Mouse (Mus musculus) fibroblast of lung, adult 2 months (primary cell): ENCODE data around the gene Glis1.

Experiments
- DNase-seq: peaks from one replicate; pipeline ENCODE4 v3.0.0-alpha.2; 2011; ENCODE audit warnings: low read depth

Glis1 gene

GRCm38 (mm10) chr4:107453141-107453984, 19.0 kb downstream of the Glis1 start:
- peak; percentile 73 for DNase-seq

- DNase-seq, result peak; percentile 92
These were observed 23.2 kb downstream of the Glis1 start for GRCm38 (mm10) chr4:107457602-107458001.

GRCm38 (mm10) chr4:107458907-107459306, 24.5 kb downstream of the Glis1 start:
- no peak for DNase-seq

GRCm38 (mm10) chr4:107459461-107459860, 25.1 kb downstream of the Glis1 start:
- DNase-seq, result no peak

GRCm38 (mm10) chr4:107460468-107460867, 26.1 kb downstream of the Glis1 start:
- DNase-seq, result no peak

GRCm38 (mm10) chr4:107467831-107468230, 33.4 kb downstream of the Glis1 start:
- no peak for DNase-seq

GRCm38 (mm10) chr4:107468264-107468663, 33.9 kb downstream of the Glis1 start:
- peak; percentile 92 for DNase-seq

GRCm38 (mm10) chr4:107468768-107469167, 34.4 kb downstream of the Glis1 start:
- no peak for DNase-seq

- DNase-seq, result no peak
These were observed 41.9 kb downstream of the Glis1 start for GRCm38 (mm10) chr4:107476266-107476665.

GRCm38 (mm10) chr4:107479015-107479414, 44.6 kb downstream of the Glis1 start:
- no peak for DNase-seq

GRCm38 (mm10) chr4:107482541-107482940, 48.1 kb downstream of the Glis1 start:
- no peak for DNase-seq

- no peak for DNase-seq
These were observed 49.3 kb downstream of the Glis1 start for GRCm38 (mm10) chr4:107483556-107484220.

GRCm38 (mm10) chr4:107484221-107484575, 49.8 kb downstream of the Glis1 start:
- DNase-seq, result no peak

- no peak for DNase-seq
These were observed 51.5 kb downstream of the Glis1 start for GRCm38 (mm10) chr4:107485903-107486302.

GRCm38 (mm10) chr4:107489121-107489840, 54.9 kb downstream of the Glis1 start:
- DNase-seq, result no peak

- peak; percentile 69 for DNase-seq
These were observed 58.6 kb downstream of the Glis1 start for GRCm38 (mm10) chr4:107492991-107493390.

GRCm38 (mm10) chr4:107495751-107496430, 61.5 kb downstream of the Glis1 start:
- peak; percentile 88 for DNase-seq

- DNase-seq, result no peak
These were observed 63.1 kb downstream of the Glis1 start for GRCm38 (mm10) chr4:107497430-107497935.

GRCm38 (mm10) chr4:107502601-107503051, 68.2 kb downstream of the Glis1 start:
- DNase-seq, result peak; percentile 92

- DNase-seq, result no peak
These were observed 80.6 kb downstream of the Glis1 start for GRCm38 (mm10) chr4:107514981-107515380.

- DNase-seq, result no peak
These were observed 81.2 kb downstream of the Glis1 start for GRCm38 (mm10) chr4:107515626-107516025.

GRCm38 (mm10) chr4:107518766-107519165, 84.4 kb downstream of the Glis1 start:
- no peak for DNase-seq
